Mouse (Mus musculus): Measurements from ENCODE around the gene Tyw3. TPM values are rescaled to one million over a fixed set of nuclear protein-coding genes. Genes with fewer than 3 reads are reported as not detected.
"Not testable (repeated sequence)": the region's sequence is repeated elsewhere in the genome, so short reads cannot be mapped to it uniquely, and the experiment has no call there.

Tyw3 gene
- polyA plus RNA-seq (2016; fragmentation: Nextera tagmentation; extraction: Ambion mirVana) = 15.3 and 17.1 TPM in 2 replicates

DNA sequence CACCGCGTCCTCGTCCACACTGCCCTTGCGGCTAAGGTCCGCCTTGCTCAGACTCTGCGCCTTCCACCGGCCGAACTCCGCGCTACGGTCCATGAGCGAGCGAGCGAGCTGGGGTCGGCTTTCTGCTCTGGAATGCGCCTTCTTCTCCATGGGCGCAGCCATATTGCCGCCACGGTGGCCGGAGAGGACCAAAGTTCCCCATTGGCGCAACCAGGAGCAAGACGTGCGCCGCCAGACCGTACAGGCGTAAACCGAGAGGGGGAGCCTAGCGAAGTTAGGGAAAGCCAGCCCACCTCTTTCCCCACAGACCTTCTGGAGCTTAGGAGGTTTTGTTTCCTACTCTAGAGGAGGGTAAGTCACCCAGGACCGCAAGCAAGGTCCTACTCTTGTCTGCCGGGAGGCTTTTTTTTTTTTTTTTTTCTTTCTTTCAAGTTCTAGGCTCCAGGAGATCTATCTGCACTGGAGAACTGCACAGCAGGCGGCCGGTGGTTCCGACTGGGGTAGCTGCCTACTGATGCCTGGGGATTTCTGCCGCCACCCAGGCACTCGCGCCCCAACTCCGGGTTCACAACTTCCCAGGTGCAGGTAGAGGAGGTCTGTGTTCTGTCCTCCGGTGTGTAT, at the start of gene Tyw3:
TSS of gene Tyw3 (minus strand) at position 171 of the 621 bp plus-strand sequence.
- under 1% methylated on average over 38 of the region's 38 CpGs for WGBS
- Histone ChIP-seq H3K36me3 (peaks cover 22% of the 10 kb centered on the region), H3K4me1 (peaks cover 4% of the 10 kb centered on the region), H3K27me3 (no peaks in the 10 kb centered on the region), H3K27ac (replicated peaks) (peak within 1 kb of the TSS; percentile 92), H3K9me3 (no peaks in the 10 kb centered on the region), H3K9ac (replicated peaks) (peak within 1 kb of the TSS; percentile 82), H3K4me3 (peak within 1 kb of the TSS; percentile 90), H3K4me2 (replicated peaks) (peak within 1 kb of the TSS; percentile 73)
- ATAC-seq (ENCODE audit: low FRiP score, low read depth) = peak; percentile 96

DNA sequence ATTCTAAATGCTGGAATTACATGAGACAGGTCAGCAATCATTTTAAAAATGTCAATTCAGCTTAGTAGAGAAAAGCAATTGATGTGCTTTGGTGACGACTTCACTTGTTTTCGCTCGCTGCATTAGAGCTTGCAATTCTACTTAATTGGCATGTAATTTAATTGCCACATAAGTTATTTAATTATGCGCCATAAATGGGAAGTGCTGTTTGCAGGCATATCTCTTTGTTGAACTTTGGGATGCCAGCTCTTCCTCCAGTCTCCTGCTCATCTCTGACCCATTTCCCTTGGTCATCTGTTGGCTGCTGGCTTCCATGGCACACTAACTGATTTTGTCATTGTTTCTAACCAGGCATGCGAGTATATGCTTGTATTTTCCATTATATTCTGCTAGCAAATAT, 36.2 kb upstream of the Tyw3 start:
- Histone ChIP-seq H3K4me1 (no peaks in the 10 kb centered on the region), H3K27ac (replicated peaks) (no peak overlapping the region), H3K4me3 (no peak overlapping the region), H3K4me2 (replicated peaks) (no peak overlapping the region), H3K9me3 (no peaks in the 10 kb centered on the region), H3K36me3 (no peaks in the 10 kb centered on the region), H3K9ac (replicated peaks) (no peak overlapping the region), H3K27me3 (no peaks in the 10 kb centered on the region)
- ATAC-seq (ENCODE audit: low FRiP score, low read depth) = no peak
- WGBS = 87% methylated on average over 5 of the region's 5 CpGs

DNA sequence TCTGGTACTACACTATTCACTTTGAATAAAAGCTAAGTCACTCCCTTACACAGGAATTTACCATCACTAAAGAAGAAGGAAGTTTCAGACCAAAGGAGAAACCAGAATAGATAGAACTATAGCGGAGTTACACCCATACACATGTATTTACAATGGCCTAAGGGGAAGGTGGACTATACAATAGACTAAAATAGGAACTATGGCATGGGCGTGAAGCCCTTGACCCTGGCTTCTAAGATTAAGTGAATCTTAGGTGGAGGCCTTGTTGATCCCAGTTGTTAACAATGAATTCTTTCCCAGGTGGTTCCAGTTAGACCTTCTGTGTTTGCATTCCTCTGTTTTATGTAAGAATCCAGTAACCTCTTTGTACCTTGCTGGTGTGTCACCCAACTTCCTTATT, 34.4 kb upstream of the Tyw3 start:
- not testable (repeated sequence) for H3K9me3 ChIP-seq
- WGBS = 82% methylated on average over 2 of the region's 2 CpGs

DNA sequence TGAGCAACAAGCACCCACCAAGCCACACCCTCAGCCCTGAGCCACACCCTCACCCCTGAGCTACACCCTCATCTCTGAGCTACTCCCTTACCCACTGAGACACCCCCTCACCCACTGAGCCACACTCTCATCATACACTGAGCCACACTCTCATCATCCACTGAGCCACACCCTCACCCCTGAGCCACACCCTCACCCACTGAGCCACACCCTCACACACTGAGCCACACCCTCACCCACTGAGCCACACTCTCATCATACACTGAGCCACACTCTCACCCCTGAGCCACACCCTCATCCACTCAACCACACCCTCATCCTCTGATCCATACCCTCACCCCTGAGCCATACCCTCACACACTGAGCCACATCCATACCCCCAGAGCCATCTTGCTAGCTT, 31.4 kb upstream of the Tyw3 start:
- Histone ChIP-seq H3K4me1 (no peaks in the 10 kb centered on the region), H3K4me2 (replicated peaks) (no peak overlapping the region), H3K9me3 (no peaks in the 10 kb centered on the region), H3K4me3 (no peak overlapping the region), H3K36me3 (no peaks in the 10 kb centered on the region), H3K27ac (replicated peaks) (no peak overlapping the region), H3K9ac (replicated peaks) (no peak overlapping the region), H3K27me3 (no peaks in the 10 kb centered on the region)
- ATAC-seq (ENCODE audit: low FRiP score, low read depth) = peak; percentile 66

More for the DNA sequence above, 34.4 kb upstream of the Tyw3 start:
- H3K4me2 ChIP-seq (replicated peaks); H3K4me3 ChIP-seq; ATAC-seq (ENCODE audit: low FRiP score, low read depth); H3K27me3 ChIP-seq; H3K27ac ChIP-seq (replicated peaks); H3K36me3 ChIP-seq; H3K4me1 ChIP-seq; H3K9ac ChIP-seq (replicated peaks): not testable (repeated sequence)

DNA sequence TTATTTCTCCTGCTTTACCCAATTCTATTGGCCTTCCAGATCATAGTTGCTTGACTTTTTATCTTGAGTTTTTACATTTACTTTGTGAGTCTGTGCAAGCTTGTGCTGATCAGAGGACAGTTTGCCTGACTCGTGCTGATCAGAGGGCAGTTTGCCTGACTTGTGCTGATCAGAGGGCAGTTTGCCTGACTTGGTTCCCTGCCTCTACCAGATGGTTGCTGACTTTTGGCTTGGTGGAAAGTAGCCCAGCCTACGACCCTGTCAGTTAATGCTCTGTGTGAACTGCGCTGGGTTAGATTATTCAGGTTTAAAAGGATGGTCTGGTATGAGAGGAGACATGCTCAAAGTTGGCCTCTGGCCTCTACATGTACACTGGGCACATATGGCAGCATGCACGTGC, 19.2 kb upstream of the Tyw3 start:
- H3K4me2 ChIP-seq (replicated peaks) = no peak overlapping the region
- ATAC-seq (ENCODE audit: low FRiP score, low read depth) = no peak
- H3K9me3 ChIP-seq = no peaks in the 10 kb centered on the region
- H3K27me3 ChIP-seq = no peaks in the 10 kb centered on the region
- H3K9ac ChIP-seq (replicated peaks) = no peak overlapping the region
- 0 out of 2 replicates have a peak, but pooled peaks cover 1% of the 10 kb centered on the region for H3K36me3 ChIP-seq
- no peak overlapping the region for H3K27ac ChIP-seq (replicated peaks)
- WGBS = 88% methylated on average over 4 of the region's 4 CpGs
- H3K4me1 ChIP-seq = no peaks in the 10 kb centered on the region
- no peak overlapping the region for H3K4me3 ChIP-seq

DNA sequence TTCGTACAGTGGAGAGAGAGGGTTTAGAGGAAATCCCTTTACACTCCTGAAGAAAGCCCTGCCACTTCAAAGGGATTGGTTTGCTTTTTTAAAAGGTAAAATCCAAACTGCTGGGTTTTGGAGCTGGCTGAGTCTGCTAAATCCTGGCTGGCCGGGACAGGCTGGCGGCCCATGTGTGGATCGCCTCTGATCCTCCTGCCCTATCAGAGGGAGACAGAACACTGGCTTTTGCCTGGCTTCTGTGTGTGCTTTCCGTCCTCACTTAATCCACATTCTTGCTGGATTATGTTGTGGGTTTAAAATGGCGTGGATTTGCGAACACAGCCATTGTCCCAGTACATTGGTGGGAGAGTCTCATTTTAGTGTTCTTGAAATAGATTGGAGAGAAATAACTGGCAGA, 18.4 kb upstream of the Tyw3 start:
- no peak for ATAC-seq (ENCODE audit: low FRiP score, low read depth)
- WGBS = 50% methylated on average over 7 of the region's 7 CpGs

DNA sequence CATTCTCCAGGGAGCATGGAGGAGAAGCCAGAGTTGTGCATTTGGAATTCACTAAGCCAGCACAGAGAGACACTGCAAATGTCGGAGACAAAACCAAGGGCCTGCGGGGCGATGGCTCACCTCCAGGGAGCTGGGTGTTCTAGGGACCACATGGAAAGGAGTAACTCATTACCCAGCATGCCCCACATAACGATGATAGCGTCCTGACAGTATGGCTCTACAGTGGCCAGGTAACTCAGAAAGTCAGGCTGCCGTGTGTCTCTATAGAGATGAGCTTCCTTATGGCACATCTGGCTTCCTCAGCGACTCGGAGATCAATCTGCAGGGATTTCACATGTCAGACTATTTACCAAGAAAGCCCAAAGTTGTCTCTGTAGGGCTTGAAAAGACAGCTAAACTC, 17.9 kb upstream of the Tyw3 start:
- Histone ChIP-seq H3K36me3 (0 out of 2 replicates have a peak, but pooled peaks cover 3% of the 10 kb centered on the region), H3K27me3 (no peaks in the 10 kb centered on the region), H3K9me3 (no peaks in the 10 kb centered on the region), H3K9ac (replicated peaks) (no peak overlapping the region), H3K4me2 (replicated peaks) (no peak overlapping the region), H3K4me3 (no peak overlapping the region), H3K4me1 (no peaks in the 10 kb centered on the region), H3K27ac (replicated peaks) (no peak overlapping the region)
- WGBS = 86% methylated on average over 8 of the region's 8 CpGs
- ATAC-seq (ENCODE audit: low FRiP score, low read depth) = no peak

More for the DNA sequence above, 18.4 kb upstream of the Tyw3 start:
- Histone ChIP-seq H3K9me3 (no peaks in the 10 kb centered on the region), H3K4me3 (no peak overlapping the region), H3K4me2 (replicated peaks) (no peak overlapping the region), H3K27me3 (no peaks in the 10 kb centered on the region), H3K9ac (replicated peaks) (no peak overlapping the region), H3K36me3 (0 out of 2 replicates have a peak, but pooled peaks cover 1% of the 10 kb centered on the region), H3K4me1 (no peaks in the 10 kb centered on the region), H3K27ac (replicated peaks) (no peak overlapping the region)

DNA sequence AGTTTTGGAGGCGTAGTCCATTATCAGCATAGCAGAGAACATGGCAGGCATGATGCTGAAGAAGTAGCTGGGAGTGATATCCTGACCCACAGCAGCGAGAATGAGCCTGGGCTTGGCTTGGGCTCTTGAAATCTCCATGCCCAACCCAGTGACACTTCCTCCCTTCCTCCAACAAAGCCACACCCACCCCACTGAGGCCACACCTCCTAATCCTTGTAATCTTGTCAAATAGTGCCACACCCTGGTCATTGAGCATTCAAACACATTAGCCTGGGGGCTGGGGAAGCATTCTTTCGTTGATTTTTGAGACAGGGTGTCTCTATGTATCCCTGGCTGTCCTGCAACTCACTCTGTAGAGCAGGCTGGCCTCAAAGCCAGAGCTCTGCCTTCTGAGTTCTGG, 15.0 kb upstream of the Tyw3 start:
- H3K4me2 ChIP-seq (replicated peaks) = no peak overlapping the region
- no peaks in the 10 kb centered on the region for H3K4me1 ChIP-seq
- WGBS = 90% methylated on average over 3 of the region's 3 CpGs
- no peak overlapping the region for H3K4me3 ChIP-seq
- no peak overlapping the region for H3K27ac ChIP-seq (replicated peaks)
- ATAC-seq (ENCODE audit: low FRiP score, low read depth) = no peak
- no peak overlapping the region for H3K9ac ChIP-seq (replicated peaks)
- H3K27me3 ChIP-seq = no peaks in the 10 kb centered on the region
- H3K9me3 ChIP-seq = no peaks in the 10 kb centered on the region
- H3K36me3 ChIP-seq = 0 out of 2 replicates have a peak, but pooled peaks cover 3% of the 10 kb centered on the region

DNA sequence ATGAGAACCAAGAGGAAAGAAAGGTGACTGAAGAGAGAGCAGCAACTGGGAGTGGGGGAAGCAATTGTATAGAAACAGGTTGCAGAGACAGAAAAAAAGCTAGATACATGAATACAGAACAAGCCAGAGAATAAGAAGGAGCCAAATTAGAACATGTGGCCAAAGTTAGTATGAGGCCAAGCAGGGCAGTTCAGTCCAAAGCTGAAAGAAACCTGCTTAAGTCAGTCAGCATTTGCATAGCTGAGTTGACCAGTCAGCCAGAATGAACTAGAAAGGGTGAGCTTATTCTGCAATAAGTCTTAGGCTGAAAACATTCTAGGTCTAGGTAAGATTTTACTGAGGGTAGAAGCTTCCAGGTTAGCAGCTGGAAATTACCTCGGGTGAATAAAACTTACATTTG, 11.0 kb upstream of the Tyw3 start:
- no peaks in the 10 kb centered on the region for H3K9me3 ChIP-seq
- WGBS = 82% methylated on average over 1 of the region's 1 CpGs
- H3K36me3 ChIP-seq = 0 out of 2 replicates have a peak, but pooled peaks cover 3% of the 10 kb centered on the region
- ATAC-seq (ENCODE audit: low FRiP score, low read depth) = no peak
- no peak overlapping the region for H3K27ac ChIP-seq (replicated peaks)
- H3K4me1 ChIP-seq = no peaks in the 10 kb centered on the region
- no peak overlapping the region for H3K4me3 ChIP-seq
- H3K27me3 ChIP-seq = no peaks in the 10 kb centered on the region
- H3K9ac ChIP-seq (replicated peaks) = no peak overlapping the region
- no peak overlapping the region for H3K4me2 ChIP-seq (replicated peaks)

DNA sequence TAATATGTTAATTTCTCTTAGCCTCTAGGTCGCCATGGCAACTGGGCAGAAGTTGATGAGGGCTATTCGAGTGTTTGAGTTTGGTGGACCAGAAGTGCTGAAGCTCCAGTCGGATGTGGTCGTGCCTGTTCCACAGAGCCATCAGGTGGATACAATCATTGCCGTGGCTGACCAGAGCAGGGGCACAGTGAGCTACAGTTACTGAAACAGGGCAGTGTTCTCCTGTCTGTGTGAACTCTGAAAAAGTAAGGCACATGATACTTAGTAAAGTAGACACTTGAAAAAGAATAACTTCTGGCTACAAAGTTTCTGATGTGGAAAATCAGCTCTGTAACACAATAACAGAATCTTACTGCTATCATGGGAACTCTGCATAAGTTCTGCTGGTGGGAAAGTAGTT, 8.0 kb upstream of the Tyw3 start:
- Histone ChIP-seq H3K9me3 (no peaks in the 10 kb centered on the region), H3K4me2 (replicated peaks) (no peak overlapping the region), H3K4me1 (no peaks in the 10 kb centered on the region), H3K36me3 (no peaks in the 10 kb centered on the region), H3K27ac (replicated peaks) (no peak overlapping the region), H3K9ac (replicated peaks) (no peak overlapping the region), H3K27me3 (no peaks in the 10 kb centered on the region), H3K4me3 (no peak overlapping the region)
- ATAC-seq (ENCODE audit: low FRiP score, low read depth) = no peak
- WGBS = 75% methylated on average over 5 of the region's 5 CpGs

DNA sequence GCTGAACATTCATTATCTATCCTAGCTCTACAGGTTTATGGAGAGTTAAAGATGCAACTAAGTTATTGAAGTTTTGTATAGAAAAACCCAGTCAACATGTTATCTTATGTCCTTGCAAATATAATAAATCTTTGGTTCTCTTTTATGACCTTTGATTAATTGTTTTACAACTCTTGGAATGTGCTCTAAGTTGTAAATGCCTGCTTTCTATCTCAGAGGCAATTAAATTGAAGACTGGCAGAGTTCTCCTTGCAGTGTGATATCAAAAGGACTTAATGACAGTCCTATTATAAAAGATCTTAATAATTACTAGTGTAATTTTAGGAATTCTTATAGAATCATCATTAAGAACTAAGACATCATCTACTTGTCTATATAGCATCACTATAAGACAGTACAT, 5.2 kb upstream of the Tyw3 start:
- H3K27me3 ChIP-seq = no peaks in the 10 kb centered on the region
- no peak overlapping the region for H3K27ac ChIP-seq (replicated peaks)
- no peak for ATAC-seq (ENCODE audit: low FRiP score, low read depth)
- H3K4me3 ChIP-seq = no peak overlapping the region
- no peak overlapping the region for H3K4me2 ChIP-seq (replicated peaks)
- no peaks in the 10 kb centered on the region for H3K36me3 ChIP-seq
- H3K9me3 ChIP-seq = no peaks in the 10 kb centered on the region
- H3K4me1 ChIP-seq = no peaks in the 10 kb centered on the region
- no peak overlapping the region for H3K9ac ChIP-seq (replicated peaks)

DNA sequence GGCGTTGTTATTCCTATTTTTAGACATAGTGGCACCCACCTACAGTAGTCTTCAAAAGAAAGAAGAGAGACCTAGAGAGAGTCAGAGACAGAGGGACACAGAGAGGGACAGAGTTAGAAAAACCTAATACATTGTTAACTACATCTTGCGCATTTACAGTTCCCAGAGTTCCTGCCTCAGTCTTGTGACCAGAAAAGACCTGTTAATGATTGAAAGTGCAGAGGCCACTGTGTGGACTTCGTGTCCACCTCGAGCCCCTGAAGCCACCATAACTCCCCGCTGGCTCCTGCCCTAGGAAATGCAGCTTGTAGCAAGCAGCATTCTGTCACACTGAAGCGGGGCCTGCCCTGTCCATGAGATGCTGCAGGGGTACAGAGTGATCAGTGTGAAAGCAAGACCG, 657 bp upstream of the Tyw3 start:
- 43% methylated on average over 7 of the region's 7 CpGs for WGBS
- H3K27ac ChIP-seq (replicated peaks) = no peak overlapping the region

DNA sequence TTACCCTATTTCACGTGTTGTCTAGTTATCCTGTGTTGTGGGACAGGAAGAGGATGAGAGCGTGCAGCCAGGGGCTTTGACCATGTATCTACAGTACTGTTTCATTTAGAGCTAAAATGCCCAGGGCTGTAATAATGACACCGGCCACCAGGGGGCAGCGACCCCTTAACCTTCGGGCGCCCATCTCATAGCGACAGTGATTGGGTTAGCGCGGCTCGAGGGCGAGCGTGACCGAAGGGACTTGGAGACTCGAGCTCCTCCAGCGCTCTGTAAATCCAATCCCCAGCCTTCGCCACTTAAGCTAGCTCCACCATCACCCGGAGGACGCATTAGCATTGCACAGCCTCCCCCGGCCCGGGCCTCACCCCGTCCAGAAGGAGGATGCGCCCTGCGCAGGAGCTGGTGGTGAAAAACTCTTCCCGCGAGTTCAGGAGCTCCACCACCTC, 393 bp downstream of the Tyw3 start, which contains the start of gene Cryz:
TSS of gene Cryz (plus strand) at position 224 of the 446 bp plus-strand sequence.
- H3K4me2 ChIP-seq (replicated peaks) = peak within 1 kb of the TSS; percentile 73
- H3K9me3 ChIP-seq = no peaks in the 10 kb centered on the region
- peak within 1 kb of the TSS; percentile 92 for H3K27ac ChIP-seq (replicated peaks)
- H3K4me3 ChIP-seq = peak within 1 kb of the TSS; percentile 90
- ATAC-seq (ENCODE audit: low FRiP score, low read depth) = peak; percentile 92
- H3K9ac ChIP-seq (replicated peaks) = peak within 1 kb of the TSS; percentile 82
- H3K36me3 ChIP-seq = peaks cover 27% of the 10 kb centered on the region
- 0% methylated on average over 25 of the region's 25 CpGs for WGBS
- peaks cover 4% of the 10 kb centered on the region for H3K4me1 ChIP-seq
- H3K27me3 ChIP-seq = no peaks in the 10 kb centered on the region

More for the DNA sequence above, 657 bp upstream of the Tyw3 start:
- 0 out of 2 replicates have a peak, but pooled peaks have one; percentile 0 for ATAC-seq (ENCODE audit: low FRiP score, low read depth)
- peaks cover 4% of the 10 kb centered on the region for H3K4me1 ChIP-seq
- H3K27me3 ChIP-seq = no peaks in the 10 kb centered on the region
- peak overlapping the region; percentile 90 for H3K4me3 ChIP-seq
- peaks cover 17% of the 10 kb centered on the region for H3K36me3 ChIP-seq
- H3K9ac ChIP-seq (replicated peaks) = peak overlapping the region; percentile 46
- no peaks in the 10 kb centered on the region for H3K9me3 ChIP-seq
- H3K4me2 ChIP-seq (replicated peaks) = peak overlapping the region; percentile 73

All from midbrain, embryonic 12.5 days (tissue).